Mouse (Mus musculus) forebrain, embryonic 13.5 days (tissue): ENCODE data around the gene Adipor2. TPM values are rescaled to one million over a fixed set of nuclear protein-coding genes. Genes with fewer than 3 reads are reported as not detected.

ENCODE experiments used
- ATAC-seq: fragments of 200-750 bp; cut with Nextera tagmentation; 2 replicates; pipeline ENCODE4 v1.8.0; 2017
- H3K27ac ChIP-seq: fragments of 300-500 bp; sonication (generic); 2 replicates; pipeline ENCODE4 v1.5.1; 2015; ENCODE audit warnings: inconsistent platforms, mild to moderate bottlenecking, moderate library complexity
- H3K27me3 ChIP-seq: fragments of 300-500 bp; sonication (generic); 2 replicates; pipeline ENCODE4 v1.6.1; 2015; ENCODE audit warnings: mild to moderate bottlenecking, inconsistent platforms
- H3K36me3 ChIP-seq: fragments of 300-500 bp; sonication (generic); 2 replicates; pipeline ENCODE4 v1.6.1; 2015; ENCODE audit warnings: mild to moderate bottlenecking, inconsistent platforms; ENCODE audit not compliant: poor library complexity, severe bottlenecking
- H3K4me1 ChIP-seq: fragments of 300-500 bp; sonication (generic); 2 replicates; pipeline ENCODE4 v1.6.1; 2015; ENCODE audit warnings: inconsistent platforms
- H3K4me2 ChIP-seq: fragments of 300-500 bp; sonication (generic); 2 replicates; pipeline ENCODE4 v1.6.1; 2015; ENCODE audit warnings: inconsistent platforms, mild to moderate bottlenecking, moderate library complexity
- H3K4me3 ChIP-seq: fragments of 300-500 bp; sonication (generic); 2 replicates; pipeline ENCODE4 v1.5.1; 2015; ENCODE audit warnings: mild to moderate bottlenecking, inconsistent platforms
- H3K9ac ChIP-seq: fragments of 300-500 bp; sonication (generic); 2 replicates; pipeline ENCODE4 v1.6.1; 2015; ENCODE audit warnings: mild to moderate bottlenecking, inconsistent platforms
- H3K9me3 ChIP-seq: fragments of 300-500 bp; sonication (generic); replicated peaks from 2 replicates; pipeline ENCODE4 v1.6.1; 2016; ENCODE audit warnings: inconsistent platforms
- WGBS: fragments of 180-500 bp; shearing (Covaris S2); methylation state at CpG from one replicate; pipeline ENCODE4 v1.1.7; 2015; 5-methylcytosine and 5-hydroxymethylcytosine counted together
- polyA plus RNA-seq: library from polyadenylated mRNA; unstranded; fragments of >200 nt; fragmentation: Nextera tagmentation; extraction: Ambion mirVana; gene quantifications from 2 replicates; pipeline ENCODE4 v1.2.1, GENCODE M21; 2015

Adipor2 gene
- polyA plus RNA-seq, 1 experiment from 2014 or later, result 38.3 TPM

DNA sequence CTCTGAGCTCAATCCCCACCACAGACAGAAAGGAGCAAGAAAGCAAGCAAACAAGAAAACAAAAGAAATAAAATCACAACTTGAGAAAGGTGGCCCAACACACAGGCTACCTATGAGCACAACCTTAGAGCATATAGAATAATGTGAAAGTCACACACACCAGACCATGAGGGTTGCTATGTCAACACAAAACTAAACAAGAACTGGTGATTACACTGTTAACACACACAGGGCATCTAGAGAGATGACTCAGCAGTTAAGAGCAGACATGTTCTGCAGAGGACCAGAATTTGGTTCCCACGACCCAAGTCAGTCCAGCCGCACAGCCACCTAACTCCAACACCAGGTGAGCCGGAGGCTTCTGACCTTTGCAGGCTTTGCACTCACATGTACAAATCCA lies 14.5 kb downstream of the Adipor2 start:
- Histone ChIP-seq H3K4me2 (no peak overlapping the region), H3K27me3 (no peaks in the 10 kb centered on the region), H3K9ac (no peak overlapping the region), H3K36me3 (no peaks in the 10 kb centered on the region), H3K9me3 (no peaks in the 10 kb centered on the region), H3K4me3 (no peak overlapping the region), H3K27ac (no peak overlapping the region), H3K4me1 (no peaks in the 10 kb centered on the region)
- 94% methylated on average over 3 of the region's 3 CpGs for WGBS
- no peak for ATAC-seq

DNA sequence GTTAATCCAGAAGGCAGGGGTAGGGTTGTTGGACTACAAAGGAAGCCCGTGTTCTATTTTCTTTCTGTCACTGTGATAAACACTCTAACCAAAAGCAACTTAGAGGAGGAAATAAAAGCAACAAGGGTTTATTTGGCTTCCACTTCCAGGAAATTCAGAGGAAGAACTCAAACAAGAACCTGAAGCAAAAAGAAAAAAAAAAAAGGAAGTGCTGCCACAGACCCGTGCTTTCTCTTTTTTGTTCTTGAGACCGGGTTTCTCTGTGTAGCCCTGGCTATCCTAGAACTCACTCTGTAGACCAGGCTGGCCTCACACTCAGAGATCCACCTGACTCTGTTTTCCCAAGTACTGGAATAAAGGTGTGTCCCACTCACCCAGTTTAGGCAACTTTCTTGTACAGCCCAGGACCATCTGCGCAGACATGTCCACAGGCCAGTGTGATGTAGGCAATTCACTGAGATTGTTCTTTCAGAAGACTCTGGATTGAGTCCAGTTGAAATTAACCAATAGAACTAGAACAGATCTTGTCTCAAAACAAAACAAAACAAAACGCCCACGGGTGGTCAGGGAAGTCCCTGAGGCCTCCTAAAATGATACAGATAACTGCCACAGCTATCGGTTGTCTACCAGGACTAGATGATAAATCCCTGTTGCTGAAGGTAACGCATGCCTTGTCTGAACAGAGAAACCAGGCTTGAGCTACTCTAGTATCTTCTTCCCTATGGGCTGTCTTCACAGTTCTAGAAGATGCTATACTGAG lies 15.8 kb downstream of the Adipor2 start:
- H3K36me3 ChIP-seq, result no peaks in the 10 kb centered on the region
- ATAC-seq, result no peak
- H3K9ac ChIP-seq, result no peak overlapping the region
- no peaks in the 10 kb centered on the region for H3K9me3 ChIP-seq
- H3K4me3 ChIP-seq, result no peak overlapping the region
- H3K27me3 ChIP-seq, result no peaks in the 10 kb centered on the region
- H3K4me1 ChIP-seq, result no peaks in the 10 kb centered on the region
- H3K4me2 ChIP-seq, result no peak overlapping the region
- 95% methylated on average over 8 of the region's 8 CpGs for WGBS
- H3K27ac ChIP-seq, result no peak overlapping the region

DNA sequence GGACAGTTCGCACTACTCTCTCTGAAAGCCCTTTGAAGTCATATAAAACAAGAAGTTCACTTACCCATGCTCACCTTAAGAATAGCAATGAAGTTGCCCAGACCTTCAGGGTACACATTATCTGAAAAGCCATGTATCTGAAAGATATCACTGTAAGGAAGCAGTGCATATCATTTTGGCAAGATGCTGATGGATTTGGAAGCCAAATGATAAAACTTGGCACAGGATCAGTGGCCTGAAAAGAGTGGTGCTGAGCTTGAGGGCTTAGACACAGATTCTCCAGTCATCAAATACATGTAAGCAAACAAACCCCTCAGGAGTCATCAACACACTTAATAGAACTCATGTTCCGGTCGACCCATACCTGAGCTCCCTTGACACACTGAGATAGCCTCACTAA lies 16.9 kb downstream of the Adipor2 start:
- Histone ChIP-seq H3K36me3 (no peaks in the 10 kb centered on the region), H3K4me1 (no peaks in the 10 kb centered on the region), H3K4me2 (no peak overlapping the region), H3K27ac (no peak overlapping the region), H3K9me3 (no peaks in the 10 kb centered on the region), H3K4me3 (no peak overlapping the region), H3K9ac (no peak overlapping the region), H3K27me3 (no peaks in the 10 kb centered on the region)
- whole genome bisulfite sequencing, result 89% methylated on average over 3 of the region's 3 CpGs
- ATAC-seq, result no peak

DNA sequence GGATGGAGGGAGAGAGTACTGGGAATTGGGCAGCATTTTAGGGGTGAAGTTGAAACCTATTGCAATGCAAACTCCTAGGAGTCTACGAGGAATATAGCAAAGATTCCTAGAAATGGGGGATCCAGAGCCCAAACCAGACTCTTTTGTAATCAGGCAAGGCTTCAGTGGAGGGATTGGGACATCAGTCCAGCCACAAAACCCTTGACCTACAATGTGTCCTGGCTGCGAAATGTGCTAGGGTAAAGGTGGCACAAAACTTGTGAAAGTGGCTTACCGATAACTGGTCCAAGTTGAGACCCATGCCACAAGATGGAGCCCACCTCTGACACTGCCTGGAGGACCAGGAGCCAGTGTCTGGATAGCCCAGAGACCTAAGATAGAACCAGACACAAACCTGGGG lies 18.1 kb downstream of the Adipor2 start:
- H3K36me3 ChIP-seq, result no peaks in the 10 kb centered on the region
- H3K4me2 ChIP-seq, result no peak overlapping the region
- no peak overlapping the region for H3K9ac ChIP-seq
- no peak for ATAC-seq
- H3K4me1 ChIP-seq, result no peaks in the 10 kb centered on the region
- H3K4me3 ChIP-seq, result no peak overlapping the region
- 90% methylated on average over 3 of the region's 3 CpGs for WGBS
- no peaks in the 10 kb centered on the region for H3K9me3 ChIP-seq
- no peaks in the 10 kb centered on the region for H3K27me3 ChIP-seq
- H3K27ac ChIP-seq, result no peak overlapping the region

DNA sequence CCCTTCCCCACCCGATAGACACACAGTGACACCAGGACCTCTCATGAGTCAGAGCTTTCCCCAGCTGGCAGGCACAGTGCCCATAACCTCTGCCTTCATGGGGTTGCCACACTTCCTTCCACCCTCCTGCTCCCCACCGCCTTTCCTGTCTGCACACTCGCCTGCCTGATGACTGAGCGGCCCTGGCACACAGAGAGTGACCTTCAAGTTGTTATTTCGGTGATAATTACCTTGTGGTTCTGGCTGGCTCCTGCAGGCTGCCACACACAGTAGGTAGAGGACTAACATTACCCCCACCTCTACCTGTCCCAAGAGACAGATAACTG lies 21.2 kb downstream of the Adipor2 start:
- H3K27ac ChIP-seq, result no peak overlapping the region
- H3K27me3 ChIP-seq, result no peaks in the 10 kb centered on the region
- no peak for ATAC-seq
- H3K36me3 ChIP-seq, result no peaks in the 10 kb centered on the region
- H3K4me2 ChIP-seq, result no peak overlapping the region
- no peaks in the 10 kb centered on the region for H3K4me1 ChIP-seq
- H3K9me3 ChIP-seq, result no peaks in the 10 kb centered on the region
- H3K4me3 ChIP-seq, result no peak overlapping the region
- H3K9ac ChIP-seq, result no peak overlapping the region
- WGBS, result 90% methylated on average over 5 of the region's 5 CpGs

DNA sequence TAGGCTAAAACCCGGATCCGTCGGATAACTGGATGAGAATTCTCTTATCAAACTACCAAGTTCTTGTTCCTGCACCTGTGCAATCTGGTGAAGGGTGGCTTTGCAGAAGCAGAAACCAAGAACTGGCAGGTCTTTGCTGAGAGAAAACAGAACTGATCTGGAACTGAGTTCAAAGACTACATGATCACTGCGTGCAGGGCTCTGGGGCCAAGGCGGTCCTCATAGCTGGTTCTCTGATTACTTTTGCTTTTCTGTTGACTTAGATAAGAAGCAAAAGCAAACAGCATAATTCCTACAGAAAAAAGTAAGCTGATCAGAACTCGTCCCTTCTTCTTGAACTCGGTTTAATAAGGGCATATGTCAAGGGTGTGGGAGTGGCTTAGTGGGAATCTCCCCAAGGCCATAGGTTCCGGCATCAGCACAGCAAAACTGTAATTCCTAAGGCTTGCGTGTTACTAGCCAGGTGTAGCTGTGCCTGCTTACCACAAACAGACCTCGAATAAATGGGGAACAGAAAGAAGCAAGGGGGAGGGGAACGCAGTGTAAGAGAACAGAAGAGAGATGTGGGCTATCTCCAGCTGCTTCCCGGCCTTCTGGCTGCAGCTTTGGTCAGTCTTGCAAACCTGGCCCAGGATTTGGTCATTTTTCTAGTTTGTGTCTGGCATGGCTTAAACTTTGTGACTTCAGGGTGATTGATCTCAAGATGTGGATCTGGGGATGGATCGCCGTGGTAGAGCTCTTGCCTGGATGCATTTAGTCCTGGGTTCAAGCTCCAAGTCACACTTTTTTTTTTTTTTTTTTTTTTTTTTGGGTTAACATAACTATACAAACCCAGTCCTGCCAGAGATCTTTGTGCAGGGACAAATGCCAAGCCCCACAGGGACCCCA lies 21.8 kb downstream of the Adipor2 start:
- Histone ChIP-seq H3K4me2 (no peak overlapping the region), H3K27ac (no peak overlapping the region), H3K9me3 (no peaks in the 10 kb centered on the region), H3K4me1 (no peaks in the 10 kb centered on the region), H3K9ac (no peak overlapping the region), H3K27me3 (no peaks in the 10 kb centered on the region), H3K4me3 (no peak overlapping the region), H3K36me3 (no peaks in the 10 kb centered on the region)
- ATAC-seq, result no peak
- 84% methylated on average over 14 of the region's 14 CpGs for WGBS

DNA sequence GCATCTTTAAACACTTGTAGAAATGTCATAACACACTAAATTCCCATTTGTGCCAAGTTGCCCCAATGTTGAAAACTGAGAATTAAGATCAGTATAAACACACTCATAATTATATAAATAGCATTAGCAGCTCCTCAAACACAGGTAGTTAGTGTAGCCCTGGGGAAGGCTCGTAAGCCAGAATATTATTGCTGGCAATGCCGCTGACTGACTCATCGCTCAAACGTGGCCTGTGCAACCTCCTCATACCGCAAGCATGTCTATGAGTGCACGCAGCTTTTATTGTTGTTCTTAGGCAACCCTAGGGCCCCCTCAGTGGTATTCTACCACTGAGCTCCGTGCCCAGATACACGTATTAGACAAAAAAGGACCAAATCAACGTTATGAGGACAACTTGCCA lies 24.7 kb downstream of the Adipor2 start:
- no peak overlapping the region for H3K9ac ChIP-seq
- H3K36me3 ChIP-seq, result no peaks in the 10 kb centered on the region
- no peak overlapping the region for H3K4me2 ChIP-seq
- H3K27me3 ChIP-seq, result no peaks in the 10 kb centered on the region
- no peaks in the 10 kb centered on the region for H3K9me3 ChIP-seq
- no peak for ATAC-seq
- H3K4me3 ChIP-seq, result no peak overlapping the region
- H3K4me1 ChIP-seq, result peaks cover 9% of the 10 kb centered on the region; the same call in 1 of the 2 replicates
- H3K27ac ChIP-seq, result no peak overlapping the region
- 84% methylated on average over 9 of the region's 9 CpGs for WGBS

DNA sequence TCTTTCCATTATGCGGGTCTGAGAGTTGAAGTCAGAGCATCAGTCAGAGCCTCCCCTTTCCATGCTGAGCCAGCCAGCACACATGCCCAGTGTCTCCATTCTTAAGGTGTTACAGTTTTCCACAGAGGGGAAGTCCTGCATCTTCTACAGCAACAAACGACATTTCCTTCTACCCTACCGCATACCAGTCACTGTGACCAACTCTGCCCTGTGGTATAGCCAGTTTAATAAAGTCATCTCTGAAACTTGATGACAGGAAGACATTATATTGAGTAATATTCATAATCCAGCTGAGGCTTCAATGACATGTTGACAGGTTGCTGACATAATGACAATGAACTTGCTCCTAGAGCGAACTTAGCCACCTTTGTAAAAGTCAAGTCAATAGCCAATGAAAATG lies 26.8 kb downstream of the Adipor2 start:
- no peak overlapping the region for H3K9ac ChIP-seq
- no peaks in the 10 kb centered on the region for H3K9me3 ChIP-seq
- H3K27me3 ChIP-seq, result no peaks in the 10 kb centered on the region
- no peak overlapping the region for H3K27ac ChIP-seq
- WGBS, result 93% methylated on average over 4 of the region's 4 CpGs
- ATAC-seq, result no peak
- no peaks in the 10 kb centered on the region for H3K36me3 ChIP-seq
- H3K4me2 ChIP-seq, result no peak overlapping the region
- H3K4me3 ChIP-seq, result no peak overlapping the region
- H3K4me1 ChIP-seq, result peaks cover 27% of the 10 kb centered on the region

DNA sequence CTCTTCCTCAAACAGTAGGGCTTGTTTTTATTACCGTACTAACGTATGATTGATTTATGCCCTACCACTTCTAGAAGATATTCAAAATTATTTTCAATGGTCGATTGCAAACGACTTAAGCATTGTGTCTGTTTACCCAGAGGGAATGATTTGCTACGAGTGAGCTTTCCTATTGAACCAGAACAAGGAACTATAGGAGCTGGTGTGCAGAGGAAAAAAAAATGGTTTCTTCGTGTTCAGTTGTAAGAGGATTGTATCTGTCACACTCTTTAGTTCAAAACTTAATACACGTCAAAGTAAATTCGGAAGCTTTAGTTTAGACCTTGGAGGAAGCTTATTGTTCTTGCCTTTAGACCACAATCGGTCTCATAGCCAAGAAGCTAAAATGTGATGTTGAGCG lies 28.4 kb downstream of the Adipor2 start:
- 25% methylated on average over 10 of the region's 10 CpGs for WGBS

DNA sequence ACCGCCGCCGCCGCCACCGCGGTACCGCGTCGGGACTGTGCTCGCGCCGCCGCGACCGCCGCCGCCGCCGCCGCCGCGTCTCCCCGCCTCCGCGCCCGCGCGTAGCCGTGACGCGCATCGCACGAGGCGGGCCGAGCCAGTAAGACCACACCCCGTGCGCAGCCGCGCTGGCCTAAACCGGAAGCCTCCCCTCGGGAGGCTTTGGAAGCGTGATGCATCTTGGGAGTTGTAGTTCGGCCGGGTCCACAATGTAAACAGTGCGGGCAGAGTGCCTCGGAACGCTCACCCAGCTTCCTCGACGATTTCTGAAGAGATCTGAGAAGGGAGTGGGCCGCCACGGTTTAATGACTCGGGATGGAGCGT lies 28.9 kb downstream of the Adipor2 start:
- WGBS, result under 1% methylated on average over 23 of the region's 53 CpGs
- no peaks in the 10 kb centered on the region for H3K9me3 ChIP-seq
- no peaks in the 10 kb centered on the region for H3K36me3 ChIP-seq
- H3K4me3 ChIP-seq, result peak overlapping the region; percentile 76
- peak overlapping the region; percentile 88 for H3K27ac ChIP-seq
- peak; percentile 99 for ATAC-seq
- peak overlapping the region; percentile 91 for H3K9ac ChIP-seq
- H3K27me3 ChIP-seq, result no peaks in the 10 kb centered on the region
- H3K4me1 ChIP-seq, result peaks cover 27% of the 10 kb centered on the region
- peak overlapping the region; percentile 55 for H3K4me2 ChIP-seq

More for the DNA sequence above, 28.4 kb downstream of the Adipor2 start:
- Histone ChIP-seq H3K4me2 (peak overlapping the region; percentile 55), H3K27me3 (no peaks in the 10 kb centered on the region), H3K36me3 (no peaks in the 10 kb centered on the region), H3K4me3 (peak overlapping the region; percentile 76), H3K27ac (peak overlapping the region; percentile 80), H3K9ac (peak overlapping the region; percentile 66), H3K4me1 (peaks cover 27% of the 10 kb centered on the region), H3K9me3 (no peaks in the 10 kb centered on the region)
- peak; percentile 9; the same call in 1 of the 2 replicates for ATAC-seq

DNA sequence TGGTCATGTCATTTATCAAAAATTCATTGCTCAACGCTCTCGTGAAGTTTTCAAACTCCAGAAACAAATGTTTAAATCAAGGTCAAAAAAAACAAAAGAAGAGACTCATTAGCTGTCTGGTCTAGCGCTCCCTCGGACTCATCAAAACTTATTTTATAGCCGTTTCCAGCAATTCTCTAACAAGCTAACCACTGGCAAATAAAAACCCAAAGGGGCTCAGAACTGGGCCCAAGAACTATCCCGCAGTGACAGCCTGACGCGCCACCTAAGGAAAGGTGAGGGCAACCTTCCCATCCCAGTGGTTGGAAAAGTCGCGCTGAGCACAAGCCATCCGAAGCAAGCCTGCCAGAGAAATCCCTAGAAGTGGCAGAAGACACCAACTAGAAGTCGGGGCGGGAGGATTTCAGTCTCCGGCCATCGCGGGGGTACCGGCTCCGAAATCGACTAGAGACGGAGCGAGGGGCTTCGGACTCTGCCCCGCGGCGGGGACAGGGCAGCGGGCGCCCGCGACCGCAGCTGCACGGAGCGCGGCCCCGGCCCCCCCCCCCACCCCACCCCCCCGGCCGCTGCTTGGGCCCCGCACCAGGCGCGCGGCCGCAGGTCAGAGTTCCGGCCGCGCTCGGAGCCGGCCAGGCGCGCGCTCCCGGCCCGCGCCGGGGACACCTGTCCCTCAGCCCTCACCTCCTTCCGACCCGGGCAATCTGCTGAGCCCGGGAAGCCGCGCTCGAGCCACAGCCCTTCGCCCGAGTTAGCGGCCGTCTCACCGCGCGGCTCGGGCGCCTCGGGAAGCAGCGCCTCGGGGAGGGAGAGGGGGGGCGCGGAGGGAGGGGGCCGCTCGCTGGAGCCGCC lies 29.5 kb downstream of the Adipor2 start:
- Histone ChIP-seq H3K4me1 (peaks cover 27% of the 10 kb centered on the region), H3K27me3 (no peaks in the 10 kb centered on the region), H3K9me3 (no peaks in the 10 kb centered on the region), H3K36me3 (no peaks in the 10 kb centered on the region), H3K4me2 (peak overlapping the region; percentile 70), H3K27ac (peak overlapping the region; percentile 88), H3K4me3 (peak overlapping the region; percentile 76), H3K9ac (peak overlapping the region; percentile 91)
- peak; percentile 87 for ATAC-seq
- 2% methylated on average over 19 of the region's 76 CpGs for WGBS

DNA sequence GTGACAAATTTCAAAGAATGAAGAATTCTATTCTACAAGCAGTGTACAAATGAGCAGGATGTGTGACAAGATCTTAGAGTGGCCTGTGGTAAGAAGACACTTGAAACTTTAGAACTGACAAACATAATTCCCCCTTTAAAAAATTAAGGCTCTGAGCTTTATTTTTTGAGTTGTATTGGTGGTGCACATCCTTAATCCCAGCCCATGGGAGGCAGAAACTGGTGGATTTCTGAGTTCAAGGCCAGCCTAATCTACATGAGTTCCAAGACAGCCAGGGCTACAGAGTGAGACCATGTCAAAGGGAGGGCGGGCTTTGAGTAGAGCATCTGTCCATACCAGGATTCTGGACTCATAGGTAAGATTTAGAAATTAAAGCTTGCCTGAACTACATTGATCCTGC lies 30.7 kb downstream of the Adipor2 start:
- Histone ChIP-seq H3K36me3 (no peaks in the 10 kb centered on the region), H3K9me3 (no peaks in the 10 kb centered on the region), H3K9ac (no peak overlapping the region), H3K4me1 (peaks cover 27% of the 10 kb centered on the region), H3K4me2 (peak overlapping the region; percentile 70), H3K4me3 (0 out of 2 replicates have a peak overlapping the region, but pooled peaks have one; percentile 76), H3K27me3 (no peaks in the 10 kb centered on the region), H3K27ac (no peak overlapping the region)
- ATAC-seq, result no peak
- 90% methylated on average over 1 of the region's 1 CpGs for WGBS
